Mouse (Mus musculus): ENCODE data around the gene Polr1a.
A peak's percentile ranks its signal among the peaks of the same experiment; 100 is the strongest.

The Polr1a gene

DNA sequence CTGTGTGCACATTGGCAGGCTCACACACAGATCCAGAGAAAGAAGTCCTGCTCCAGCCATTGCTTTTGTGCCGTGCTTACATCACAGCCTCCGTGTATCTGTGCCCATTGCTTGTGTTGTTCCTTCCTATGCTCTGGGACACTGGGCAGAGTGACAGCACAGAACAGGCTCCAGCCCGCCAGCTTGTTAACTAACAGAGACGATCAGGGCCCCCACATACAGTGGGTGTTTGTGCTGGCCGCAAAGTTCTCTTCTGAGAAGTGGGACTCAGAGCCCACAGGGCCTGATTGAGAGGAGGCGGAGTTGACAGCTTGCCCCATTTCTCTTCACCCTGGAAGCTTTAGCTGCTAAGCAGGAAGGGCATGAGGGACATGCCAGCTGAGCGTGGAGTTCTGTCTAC lies 60.6 kb downstream of the Polr1a start:
- Histone ChIP-seq H3K36me3 (ENCODE audit: control insufficient read depth, insufficient read depth, low read length, poor library complexity, severe bottlenecking) (peaks cover 6% of the 10 kb centered on the region), H3K27me3 (ENCODE audit: control insufficient read depth, insufficient read depth, low read length, poor library complexity, severe bottlenecking) (no peaks in the 10 kb centered on the region)
- DNase-seq (ENCODE audit: low read depth, low spot score): no peak

DNA sequence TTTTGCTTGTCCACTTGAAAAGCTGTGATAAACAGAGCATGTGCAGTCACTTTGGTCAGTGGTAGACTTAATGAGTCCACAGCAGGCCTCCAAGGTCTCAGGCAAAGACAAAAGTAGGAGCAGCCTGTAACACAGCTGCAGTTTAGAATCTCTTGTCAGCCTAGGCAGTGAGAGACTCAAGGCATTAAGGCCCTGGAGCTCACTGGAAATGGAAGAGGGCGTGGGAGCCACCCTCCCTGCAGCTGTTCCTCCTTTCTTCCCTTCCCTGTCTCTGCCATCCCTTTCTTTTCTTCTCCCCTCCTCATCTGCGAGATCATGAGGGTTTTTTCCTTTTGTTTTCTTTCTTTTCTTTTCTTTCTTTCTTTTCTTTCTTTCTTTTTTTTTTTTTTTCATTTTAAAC lies 61.3 kb downstream of the Polr1a start:
- H3K27me3 ChIP-seq (ENCODE audit: control insufficient read depth, insufficient read depth, low read length, poor library complexity, severe bottlenecking): no peaks in the 10 kb centered on the region
- DNase-seq (ENCODE audit: low read depth, low spot score): no peak
- peaks cover 6% of the 10 kb centered on the region for H3K36me3 ChIP-seq (ENCODE audit: control insufficient read depth, insufficient read depth, low read length, poor library complexity, severe bottlenecking)

DNA sequence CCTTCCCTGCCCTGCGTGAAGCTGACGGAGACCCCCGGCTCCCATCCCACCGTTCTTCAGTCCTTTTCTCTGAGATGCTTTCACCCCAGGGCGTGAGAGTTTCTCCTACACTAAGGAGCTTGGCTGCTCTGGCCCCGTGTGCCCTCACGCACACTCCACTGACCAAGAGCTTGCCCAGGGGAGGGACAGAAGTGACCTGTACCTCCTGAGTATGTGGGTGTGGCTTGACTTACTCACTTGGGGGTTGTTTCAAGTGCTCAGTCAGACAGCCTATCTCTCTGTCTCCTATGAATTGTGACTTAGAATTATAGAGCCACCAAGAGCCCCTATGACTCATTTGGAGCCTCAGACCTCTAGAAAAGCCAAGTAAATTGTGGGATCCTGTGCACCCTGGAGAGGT lies 67.7 kb downstream of the Polr1a start:
- Histone ChIP-seq H3K27me3 (ENCODE audit: control insufficient read depth, insufficient read depth, low read length, poor library complexity, severe bottlenecking) (no peaks in the 10 kb centered on the region), H3K36me3 (ENCODE audit: control insufficient read depth, insufficient read depth, low read length, poor library complexity, severe bottlenecking) (peaks cover 5% of the 10 kb centered on the region)
- DNase-seq (ENCODE audit: low read depth, low spot score): no peak

DNA sequence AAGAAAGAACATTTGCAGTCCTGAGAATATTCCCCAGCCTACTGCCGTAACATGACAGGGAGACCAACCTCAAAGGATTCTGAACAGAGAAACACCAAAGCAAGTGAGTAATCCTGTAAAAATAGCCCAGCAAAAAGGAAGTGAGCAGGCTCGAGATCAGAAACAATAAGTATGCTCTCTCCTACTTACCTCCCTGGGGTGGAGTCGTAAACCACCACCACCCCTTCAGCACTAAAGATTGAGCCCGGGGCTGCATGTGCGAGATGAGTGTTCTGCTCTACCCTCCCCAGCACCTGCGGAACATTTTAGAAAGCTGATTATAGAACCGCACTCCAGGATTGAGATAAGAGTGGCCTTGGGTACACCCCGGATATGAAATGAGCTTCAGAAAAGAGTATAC lies 71.3 kb downstream of the Polr1a start:
- H3K36me3 ChIP-seq (ENCODE audit: control insufficient read depth, insufficient read depth, low read length, poor library complexity, severe bottlenecking): no peaks in the 10 kb centered on the region; the same call in none of the 2 replicates
- H3K27me3 ChIP-seq (ENCODE audit: control insufficient read depth, insufficient read depth, low read length, poor library complexity, severe bottlenecking): no peaks in the 10 kb centered on the region
- peak; percentile 31 for DNase-seq (ENCODE audit: low read depth, low spot score)

DNA sequence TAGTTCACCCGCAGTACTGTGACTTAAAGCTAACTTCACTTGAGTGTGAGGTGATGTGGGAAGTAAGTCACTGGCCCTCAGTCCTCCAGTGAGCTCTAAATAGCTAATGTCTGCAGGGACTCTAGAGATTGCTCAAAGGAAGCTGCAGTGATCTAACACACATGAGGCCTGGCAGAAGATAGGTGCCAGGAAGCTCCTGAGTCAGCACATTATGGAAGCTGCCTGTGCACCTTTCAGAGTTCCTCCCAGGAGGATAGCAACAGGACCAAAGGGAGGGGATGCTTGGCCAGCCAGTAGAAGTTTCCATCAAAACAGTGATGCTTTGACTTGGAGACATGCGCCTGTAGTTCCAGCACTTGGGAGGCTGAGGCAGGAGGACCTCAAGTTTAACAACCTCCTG lies 71.7 kb downstream of the Polr1a start:
- Histone ChIP-seq H3K27me3 (ENCODE audit: control insufficient read depth, insufficient read depth, low read length, poor library complexity, severe bottlenecking) (no peaks in the 10 kb centered on the region), H3K36me3 (ENCODE audit: control insufficient read depth, insufficient read depth, low read length, poor library complexity, severe bottlenecking) (no peaks in the 10 kb centered on the region; the same call in none of the 2 replicates)
- peak; percentile 26 for DNase-seq (ENCODE audit: low read depth, low spot score)

DNA sequence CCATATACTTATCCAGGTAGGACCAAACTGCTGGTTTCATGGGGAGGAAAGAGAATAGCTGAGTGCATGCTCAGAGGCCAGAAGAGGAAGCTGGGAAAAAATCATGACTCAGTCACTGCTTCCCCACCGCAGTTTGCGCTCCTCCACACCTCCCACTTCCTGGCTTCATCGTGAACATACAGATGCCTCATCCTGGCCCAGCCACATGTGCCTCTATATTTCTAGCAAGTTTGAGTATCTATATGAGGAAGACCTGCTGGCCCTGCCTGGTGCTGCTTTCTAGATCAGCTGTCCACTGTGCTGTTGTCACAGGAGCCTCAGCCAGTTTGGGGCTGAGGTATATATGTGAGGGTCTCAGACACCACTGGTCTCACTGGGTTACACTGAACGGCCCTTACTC lies 72.6 kb downstream of the Polr1a start:
- Histone ChIP-seq H3K27me3 (ENCODE audit: control insufficient read depth, insufficient read depth, low read length, poor library complexity, severe bottlenecking) (no peaks in the 10 kb centered on the region), H3K36me3 (ENCODE audit: control insufficient read depth, insufficient read depth, low read length, poor library complexity, severe bottlenecking) (no peaks in the 10 kb centered on the region; the same call in 1 of the 2 replicates)
- DNase-seq (ENCODE audit: low read depth, low spot score): peak; percentile 26

DNA sequence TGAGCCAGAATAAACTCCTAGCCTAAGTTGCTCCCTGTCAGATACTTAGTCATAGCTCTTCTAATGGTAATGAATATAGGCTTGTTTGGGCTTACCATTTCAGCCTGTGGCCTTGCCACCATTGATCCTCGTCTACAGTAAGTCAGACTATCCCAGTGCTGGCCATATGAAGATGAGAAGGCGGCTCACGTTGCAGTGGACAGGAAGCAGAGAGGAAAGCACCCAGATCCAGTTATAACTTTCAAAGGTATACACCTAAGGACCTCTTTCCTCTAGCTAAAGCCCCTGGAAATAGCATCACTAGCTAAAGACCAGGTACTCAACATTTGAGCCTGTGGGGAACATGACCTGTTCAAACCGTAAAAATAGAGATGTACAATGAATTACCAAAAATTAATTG lies 77.1 kb downstream of the Polr1a start:
- DNase-seq (ENCODE audit: low read depth, low spot score): no peak

DNA sequence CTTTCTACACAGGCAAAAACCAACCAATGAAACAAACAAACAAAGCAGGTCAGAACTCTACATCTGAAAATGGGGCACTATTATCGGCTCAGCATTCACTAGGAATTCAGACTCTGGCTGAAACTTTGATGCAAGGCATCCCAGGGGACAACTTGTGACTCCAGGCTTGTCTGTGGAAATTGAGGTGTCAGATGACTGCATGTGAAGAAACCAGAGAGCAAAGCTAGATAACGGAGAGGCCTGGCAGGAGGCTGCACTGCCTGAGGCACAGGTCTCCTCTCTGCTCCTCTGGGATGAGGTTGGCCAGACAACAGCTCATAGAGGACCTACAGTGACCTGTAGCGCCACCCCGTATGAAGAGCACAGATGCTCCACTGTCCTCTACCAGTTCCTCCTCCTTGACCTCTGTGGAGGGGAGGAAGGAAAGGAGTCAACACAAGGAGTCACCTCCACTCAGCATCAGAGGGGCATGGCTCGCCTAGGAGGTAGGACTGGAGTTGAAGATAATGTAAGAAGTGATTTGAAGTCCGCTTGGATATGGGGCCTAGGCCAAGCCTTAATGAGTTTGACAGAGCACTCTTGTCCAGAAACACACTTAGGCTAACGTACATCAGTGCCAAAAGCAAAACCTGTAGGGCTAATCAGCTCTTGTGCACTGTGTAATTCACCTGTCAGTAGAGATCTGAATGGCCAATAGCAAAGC lies 78.8 kb downstream of the Polr1a start:
- DNase-seq (ENCODE audit: low read depth, low spot score): no peak
- Histone ChIP-seq H3K27me3 (ENCODE audit: control insufficient read depth, insufficient read depth, low read length, poor library complexity, severe bottlenecking) (no peaks in the 10 kb centered on the region), H3K36me3 (ENCODE audit: control insufficient read depth, insufficient read depth, low read length, poor library complexity, severe bottlenecking) (no peaks in the 10 kb centered on the region)

More for the DNA sequence above, 77.1 kb downstream of the Polr1a start:
- no peaks in the 10 kb centered on the region for H3K27me3 ChIP-seq (ENCODE audit: control insufficient read depth, insufficient read depth, low read length, poor library complexity, severe bottlenecking)
- H3K36me3 ChIP-seq (ENCODE audit: control insufficient read depth, insufficient read depth, low read length, poor library complexity, severe bottlenecking): no peaks in the 10 kb centered on the region

DNA sequence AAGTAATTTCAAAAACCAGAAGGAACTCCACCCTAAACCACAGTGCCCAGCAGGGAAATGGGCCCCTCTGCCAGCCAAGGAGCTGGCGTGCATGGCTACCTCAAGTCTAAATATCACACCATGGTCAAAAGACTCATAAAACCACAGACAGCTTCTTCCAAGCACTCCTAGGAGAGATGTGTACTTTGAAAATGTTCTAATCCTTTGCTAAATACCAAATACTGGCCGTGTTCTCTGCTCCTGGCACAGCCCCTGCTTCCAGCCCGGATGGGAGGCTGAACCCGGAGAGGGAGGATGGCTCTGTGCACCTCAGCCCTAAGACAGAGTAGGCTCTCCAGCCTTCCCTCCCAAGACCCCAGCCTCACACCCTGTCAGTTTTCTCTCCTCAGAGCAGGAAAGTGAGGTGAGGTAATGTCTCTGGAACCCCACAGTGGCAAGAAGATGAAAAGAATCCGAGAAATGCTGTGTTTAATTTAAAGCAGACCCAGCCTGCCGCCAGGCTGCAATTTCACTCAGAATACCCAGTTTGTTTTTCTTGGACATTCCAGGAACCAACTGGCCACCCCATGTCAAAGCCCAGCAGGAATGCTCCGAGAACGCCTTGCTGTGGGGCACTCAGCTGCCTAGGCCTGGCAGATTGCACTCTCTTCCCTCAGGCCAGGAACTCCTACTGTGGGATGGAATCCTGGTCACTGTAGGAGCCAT lies 80.9 kb downstream of the Polr1a start:
- no peak for DNase-seq (ENCODE audit: low read depth, low spot score)
- no peaks in the 10 kb centered on the region for H3K36me3 ChIP-seq (ENCODE audit: control insufficient read depth, insufficient read depth, low read length, poor library complexity, severe bottlenecking)

DNA sequence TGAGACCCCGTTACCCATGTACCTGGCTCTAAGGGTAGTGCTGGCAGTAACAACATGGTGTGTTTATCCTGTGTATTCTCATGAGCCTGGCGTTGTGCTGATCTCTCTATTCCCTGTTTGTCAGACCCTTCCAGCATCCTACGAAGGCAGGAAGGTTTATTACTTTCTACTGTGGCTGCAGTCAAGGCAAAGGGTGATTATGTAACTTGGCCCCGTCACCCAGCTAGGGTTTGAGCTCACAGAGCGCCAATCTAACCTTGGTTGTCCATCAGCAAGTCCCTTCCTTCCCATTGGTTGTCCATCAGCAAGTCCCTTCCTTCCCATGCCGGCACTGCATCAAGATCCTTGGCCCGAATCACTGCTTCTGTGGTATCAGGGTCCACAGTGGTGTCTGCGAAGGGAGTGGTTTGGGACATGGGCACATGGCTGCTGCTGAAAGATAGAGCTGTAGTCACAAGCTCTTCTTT lies 81.6 kb downstream of the Polr1a start:
- Histone ChIP-seq H3K27me3 (ENCODE audit: control insufficient read depth, insufficient read depth, low read length, poor library complexity, severe bottlenecking) (no peaks in the 10 kb centered on the region), H3K36me3 (ENCODE audit: control insufficient read depth, insufficient read depth, low read length, poor library complexity, severe bottlenecking) (no peaks in the 10 kb centered on the region)
- no peak for DNase-seq (ENCODE audit: low read depth, low spot score)

More for the DNA sequence above, 80.9 kb downstream of the Polr1a start:
- no peaks in the 10 kb centered on the region for H3K27me3 ChIP-seq (ENCODE audit: control insufficient read depth, insufficient read depth, low read length, poor library complexity, severe bottlenecking)

DNA sequence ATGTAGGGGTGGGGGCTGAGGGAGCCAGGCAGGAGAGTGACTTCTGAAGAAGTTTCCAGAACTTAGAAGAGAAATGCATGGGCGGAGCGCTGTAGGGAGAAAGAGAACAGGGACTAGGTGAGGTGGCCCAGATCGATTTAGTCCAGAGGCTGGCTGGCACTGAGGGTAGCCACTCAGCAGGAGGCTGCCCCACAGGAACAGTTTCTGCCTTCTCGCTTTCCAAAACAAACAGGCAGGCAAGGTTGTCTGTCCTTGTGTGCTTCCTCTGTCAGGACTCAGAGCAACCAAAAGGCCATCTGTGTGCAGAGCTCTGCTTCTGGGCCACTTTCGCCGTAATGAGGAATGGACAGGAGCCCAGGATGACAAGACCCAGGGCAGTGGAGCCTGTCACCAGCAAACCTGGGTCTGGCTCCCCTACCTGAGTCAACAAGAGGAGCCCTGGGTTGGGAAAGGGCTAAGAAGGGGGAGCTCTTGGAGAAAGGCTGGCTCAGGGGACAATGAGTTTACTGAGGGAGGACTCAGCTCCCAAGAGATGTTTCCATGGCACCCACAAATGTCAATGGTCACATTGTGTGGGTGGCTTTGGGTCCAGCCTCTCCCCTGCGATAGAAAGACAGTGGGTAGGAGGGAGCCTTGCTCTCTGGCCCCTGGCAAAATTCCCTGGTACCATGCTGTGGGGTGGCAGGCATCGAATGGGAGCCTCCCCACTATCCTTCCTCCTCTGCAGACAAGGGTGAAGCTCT lies 82.5 kb downstream of the Polr1a start:
- no peak for DNase-seq (ENCODE audit: low read depth, low spot score)
- Histone ChIP-seq H3K36me3 (ENCODE audit: control insufficient read depth, insufficient read depth, low read length, poor library complexity, severe bottlenecking) (no peaks in the 10 kb centered on the region), H3K27me3 (ENCODE audit: control insufficient read depth, insufficient read depth, low read length, poor library complexity, severe bottlenecking) (no peaks in the 10 kb centered on the region)

DNA sequence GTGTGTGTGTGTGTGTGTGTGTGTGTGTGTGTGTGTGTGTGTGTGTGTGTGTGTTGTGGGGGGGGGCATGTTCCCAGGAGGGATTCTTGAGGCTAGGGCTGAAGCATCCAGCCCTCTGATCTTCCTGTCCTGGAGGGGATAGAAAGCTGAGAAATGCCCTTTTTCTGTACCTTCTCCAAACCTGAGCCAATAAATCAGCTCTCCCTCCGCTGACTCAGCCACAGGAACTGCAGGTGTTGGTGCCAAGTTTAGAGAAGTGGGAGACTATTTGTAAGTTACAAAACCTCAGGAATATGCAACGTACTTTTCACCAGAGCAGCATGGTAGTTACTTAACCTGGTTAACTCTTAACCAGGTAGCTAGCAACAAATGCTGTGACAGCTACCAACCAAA lies 83.1 kb downstream of the Polr1a start:
- no peaks in the 10 kb centered on the region for H3K27me3 ChIP-seq (ENCODE audit: control insufficient read depth, insufficient read depth, low read length, poor library complexity, severe bottlenecking)
- no peaks in the 10 kb centered on the region for H3K36me3 ChIP-seq (ENCODE audit: control insufficient read depth, insufficient read depth, low read length, poor library complexity, severe bottlenecking)
- DNase-seq (ENCODE audit: low read depth, low spot score): no peak

DNA sequence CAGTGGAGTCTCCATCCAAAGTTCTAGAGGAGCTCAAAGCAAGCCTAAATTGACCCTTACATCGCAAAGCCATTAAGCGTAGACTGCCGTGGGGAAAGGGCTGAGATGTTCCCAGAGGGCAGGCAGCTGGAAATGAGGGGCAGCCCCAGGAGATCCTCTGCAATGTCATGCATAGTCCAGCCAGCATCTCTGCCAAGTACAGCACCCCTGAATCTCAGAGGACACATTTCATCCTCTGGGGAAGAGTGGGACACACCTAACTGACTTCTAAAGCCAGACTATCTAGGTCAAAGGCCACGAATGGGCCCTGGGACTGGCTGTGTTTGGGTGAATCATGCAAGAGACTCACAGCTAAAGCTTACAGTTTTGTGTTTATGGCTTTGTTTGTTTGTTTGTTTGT lies 85.2 kb downstream of the Polr1a start:
- no peak for DNase-seq (ENCODE audit: low read depth, low spot score)
- Histone ChIP-seq H3K27me3 (ENCODE audit: control insufficient read depth, insufficient read depth, low read length, poor library complexity, severe bottlenecking) (no peaks in the 10 kb centered on the region), H3K36me3 (ENCODE audit: control insufficient read depth, insufficient read depth, low read length, poor library complexity, severe bottlenecking) (no peaks in the 10 kb centered on the region)

DNA sequence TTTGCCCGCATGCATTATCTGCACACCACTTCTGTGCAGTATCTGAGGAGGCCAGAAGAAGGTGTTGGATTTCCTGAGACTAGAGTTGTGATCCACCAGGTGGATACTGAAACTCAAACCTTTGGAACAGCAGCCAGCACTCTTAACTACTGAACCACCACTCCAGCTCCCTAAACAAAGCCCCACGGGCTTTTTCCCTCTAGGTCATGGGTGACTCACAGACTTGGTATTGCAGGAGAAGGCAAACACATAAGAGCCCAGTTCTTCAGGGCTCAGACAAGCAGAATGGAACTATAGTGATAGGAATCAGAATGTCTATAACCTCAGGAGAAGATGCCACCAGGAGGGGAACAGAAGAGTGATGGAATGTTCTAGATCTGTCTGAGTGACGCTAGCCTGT lies 86.2 kb downstream of the Polr1a start:
- DNase-seq (ENCODE audit: low read depth, low spot score): no peak
- Histone ChIP-seq H3K27me3 (ENCODE audit: control insufficient read depth, insufficient read depth, low read length, poor library complexity, severe bottlenecking) (no peaks in the 10 kb centered on the region), H3K36me3 (ENCODE audit: control insufficient read depth, insufficient read depth, low read length, poor library complexity, severe bottlenecking) (no peaks in the 10 kb centered on the region)

DNA sequence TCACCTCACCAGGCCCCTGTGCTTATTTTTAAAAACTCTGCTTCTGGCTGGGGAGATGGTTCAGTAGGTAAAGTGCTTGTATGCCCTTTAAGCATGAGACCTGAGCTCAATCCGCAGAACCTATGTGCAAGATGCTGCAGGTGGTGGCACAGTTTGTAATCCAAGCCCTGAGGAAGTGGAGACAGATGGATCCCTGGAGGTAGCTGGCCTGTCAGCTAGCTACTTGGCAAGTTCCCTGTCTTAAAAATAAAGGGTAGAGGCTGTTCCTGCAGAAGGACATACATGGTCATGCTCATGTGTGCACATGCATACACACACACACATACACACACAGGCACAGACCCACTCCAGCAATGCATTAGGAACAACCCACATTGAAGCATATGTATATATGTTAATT lies 88.4 kb downstream of the Polr1a start:
- Histone ChIP-seq H3K27me3 (ENCODE audit: control insufficient read depth, insufficient read depth, low read length, poor library complexity, severe bottlenecking) (no peaks in the 10 kb centered on the region), H3K36me3 (ENCODE audit: control insufficient read depth, insufficient read depth, low read length, poor library complexity, severe bottlenecking) (no peaks in the 10 kb centered on the region)
- DNase-seq (ENCODE audit: low read depth, low spot score): no peak

Data from splenic B cell, adult 2 months (primary cell).